Mouse (Mus musculus) neural tube, embryonic 14.5 days (tissue): ENCODE measurements at regions not wholly inside any gene's neighbourhood (a gene's known extent, or its start where the extent isn't known, plus 50 kb on each side); places are given as distances from the start of the nearest gene placed in this dataset.

Source experiments
- ATAC-seq: fragments of 200-750 bp; cut with Nextera tagmentation; 2 replicates; pipeline ENCODE4 v1.8.0; 2017; ENCODE audit warnings: low read depth, mild to moderate bottlenecking, moderate TSS enrichment, moderate library complexity
- H3K27ac ChIP-seq: fragments of 300-500 bp; sonication (generic); 2 replicates; pipeline ENCODE4 v1.5.1; 2014; ENCODE audit warnings: low read depth, mild to moderate bottlenecking, control low read depth, low read length, moderate library complexity, mixed read lengths
- H3K27me3 ChIP-seq: fragments of 300-500 bp; sonication (generic); 2 replicates; pipeline ENCODE4 v1.6.1; 2014; ENCODE audit warnings: low read length; ENCODE audit not compliant: control insufficient read depth, insufficient read depth
- H3K36me3 ChIP-seq: fragments of 300-500 bp; sonication (generic); 2 replicates; pipeline ENCODE4 v1.6.1; 2014; ENCODE audit warnings: low read length, mixed read lengths; ENCODE audit not compliant: control insufficient read depth, insufficient read depth
- H3K4me1 ChIP-seq: fragments of 300-500 bp; sonication (generic); 2 replicates; pipeline ENCODE4 v1.6.1; 2014; ENCODE audit warnings: low read length; ENCODE audit not compliant: control insufficient read depth, insufficient read depth
- H3K4me2 ChIP-seq: fragments of 300-500 bp; sonication (generic); 2 replicates; pipeline ENCODE4 v1.6.1; 2014; ENCODE audit warnings: mild to moderate bottlenecking, low read depth, low read length, control low read depth
- H3K4me3 ChIP-seq: fragments of 300-500 bp; sonication (generic); 2 replicates; pipeline ENCODE4 v1.5.1; 2014; ENCODE audit warnings: low read depth, low read length, control low read depth, mixed read lengths
- H3K9ac ChIP-seq: fragments of 300-500 bp; sonication (generic); replicated peaks from 2 replicates; pipeline ENCODE4 v1.6.1; 2014; ENCODE audit warnings: low read depth, mild to moderate bottlenecking, control low read depth, low read length, mixed read lengths
- H3K9me3 ChIP-seq: fragments of 300-500 bp; sonication (generic); 2 replicates; pipeline ENCODE4 v1.6.1; 2016; ENCODE audit warnings: low read length; ENCODE audit not compliant: control insufficient read depth
- WGBS: fragments of 180-500 bp; shearing (Covaris S2); extraction: QIAGEN DNeasy Blood & Tissue Kit; methylation state at CpG from one replicate; pipeline ENCODE4 v1.1.7; 2014; 5-methylcytosine and 5-hydroxymethylcytosine counted together

- no peak for ATAC-seq
- Histone ChIP-seq H3K4me2 (no peak overlapping the region), H3K4me3 (no peak overlapping the region), H3K36me3 (no peaks in the 10 kb centered on the region), H3K9me3 (no peaks in the 10 kb centered on the region; the same call in 1 of the 2 replicates), H3K9ac (no peak overlapping the region), H3K4me1 (no peaks in the 10 kb centered on the region), H3K27ac (no peak overlapping the region), H3K27me3 (no peaks in the 10 kb centered on the region)
- 84% methylated on average over 5 of the region's 5 CpGs for WGBS
Measured at GRCm38 (mm10) chr14:95424302-95424701, 456.8 kb upstream of the 4921530L21Rik start.

- Histone ChIP-seq H3K4me3 (no peak overlapping the region), H3K4me2 (no peak overlapping the region), H3K27ac (no peak overlapping the region), H3K27me3 (no peaks in the 10 kb centered on the region), H3K4me1 (no peaks in the 10 kb centered on the region), H3K9ac (no peak overlapping the region), H3K36me3 (no peaks in the 10 kb centered on the region), H3K9me3 (no peaks in the 10 kb centered on the region)
- 45% methylated on average over 1 of the region's 1 CpGs for WGBS
- peak; percentile 71; the same call in 1 of the 2 replicates for ATAC-seq
Measured at GRCm38 (mm10) chr14:95434250-95434649, 446.8 kb upstream of the 4921530L21Rik start.
